Mouse (Mus musculus): ENCODE measurements around the gene Tent4b.

DNA sequence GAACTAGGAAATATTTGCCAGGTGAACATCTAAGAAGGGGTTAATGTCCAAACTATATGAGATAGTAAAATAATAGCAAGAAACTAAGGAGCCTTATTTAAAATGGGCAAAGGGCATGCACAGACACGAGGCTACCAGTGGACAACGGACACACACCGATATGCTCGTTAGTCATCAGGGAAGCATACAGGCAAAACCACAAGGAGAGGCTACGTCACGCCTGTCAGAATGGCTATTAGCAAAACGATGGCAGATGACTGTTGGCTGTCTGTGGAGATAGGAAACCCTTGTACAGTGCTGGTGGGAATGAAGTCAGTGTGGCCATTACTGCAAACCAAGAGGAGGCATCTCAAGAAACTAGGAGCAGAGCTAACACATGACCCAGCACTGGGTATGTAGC is 81.9 kb downstream of the Tent4b start:
- TF ChIP-seq CTCF (IDR thresholded peaks at IDR 0.05; ENCODE audit: low read depth, low read length) (no peak), POLR2A (IDR thresholded peaks at IDR 0.05; ENCODE audit: borderline replicate concordance, low read depth, low read length) (no peak)
